Mouse (Mus musculus): ENCODE data around the gene Matn3. TPM values are rescaled to one million over a fixed set of nuclear protein-coding genes. Genes with fewer than 3 reads are reported as not detected.
"Not testable (repeated sequence)": the region's sequence is repeated elsewhere in the genome, so short reads cannot be mapped to it uniquely, and the experiment has no call there.

Matn3 gene
- polyA plus RNA-seq, 1 experiment from 2014 or later, result 0.15 TPM

DNA sequence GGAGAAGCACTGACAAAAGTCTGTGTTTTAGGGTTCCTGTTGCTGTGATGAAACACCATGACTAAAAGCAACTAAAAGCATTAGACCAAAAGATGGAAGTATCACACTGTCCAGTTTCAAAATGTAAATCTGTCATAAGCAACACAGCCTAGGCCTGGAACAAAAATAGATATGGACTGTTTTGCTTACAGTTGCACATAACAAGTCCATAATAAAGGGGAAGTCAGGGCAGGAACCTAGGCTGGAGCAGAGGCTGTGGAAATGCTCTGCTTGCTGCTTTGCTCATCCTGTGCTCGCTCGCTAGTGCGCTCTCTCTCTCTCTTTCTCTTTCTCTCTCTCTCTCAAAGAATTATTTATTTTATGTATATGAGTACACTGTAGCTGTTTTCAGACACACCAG is 20.1 kb upstream of the Matn3 start:
- ATAC-seq (ENCODE audit: insufficient read depth, low FRiP score), result no peak
- Histone ChIP-seq H3K27ac (ENCODE audit: low read length) (no peak overlapping the region), H3K9ac (ENCODE audit: low read length) (no peak overlapping the region), H3K36me3 (ENCODE audit: control insufficient read depth, insufficient read depth, low read length) (no peaks in the 10 kb centered on the region), H3K4me1 (ENCODE audit: control insufficient read depth, insufficient read depth, low read length) (peaks cover 36% of the 10 kb centered on the region), H3K27me3 (ENCODE audit: control insufficient read depth, insufficient read depth, low read length) (no peaks in the 10 kb centered on the region), H3K4me2 (ENCODE audit: low read depth, low read length) (no peak overlapping the region), H3K9me3 (replicated peaks; ENCODE audit: control insufficient read depth, low read length) (no peaks in the 10 kb centered on the region), H3K4me3 (replicated peaks; ENCODE audit: low read length) (no peak overlapping the region)
- WGBS, result 78% methylated on average over 3 of the region's 3 CpGs

DNA sequence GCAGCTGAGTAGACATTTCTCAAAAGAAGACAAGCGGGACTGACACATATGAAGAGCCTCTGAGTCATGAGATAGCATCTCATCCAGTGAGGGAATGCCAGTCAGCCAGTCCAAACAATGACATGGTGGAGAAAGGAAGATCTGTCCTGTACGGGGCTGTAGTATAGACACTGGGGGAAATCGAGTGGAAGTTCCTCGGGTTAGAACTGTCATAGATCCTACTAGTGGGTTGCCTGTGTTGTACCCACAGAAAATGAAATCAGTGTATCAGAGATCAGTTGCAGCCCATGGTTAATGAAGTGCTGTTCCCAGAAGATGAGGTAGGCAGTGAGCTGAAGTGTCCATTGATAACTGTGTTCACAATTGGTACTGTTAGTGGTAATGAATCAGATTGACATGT is 19.0 kb upstream of the Matn3 start:
- no peaks in the 10 kb centered on the region for H3K27me3 ChIP-seq (ENCODE audit: control insufficient read depth, insufficient read depth, low read length)
- no peak overlapping the region for H3K27ac ChIP-seq (ENCODE audit: low read length)
- no peak for ATAC-seq (ENCODE audit: insufficient read depth, low FRiP score)
- peaks cover 3% of the 10 kb centered on the region; the same call in 1 of the 2 replicates for H3K36me3 ChIP-seq (ENCODE audit: control insufficient read depth, insufficient read depth, low read length)
- H3K4me2 ChIP-seq (ENCODE audit: low read depth, low read length), result no peak overlapping the region
- H3K9me3 ChIP-seq (replicated peaks; ENCODE audit: control insufficient read depth, low read length), result no peaks in the 10 kb centered on the region
- 71% methylated on average over 4 of the region's 4 CpGs for WGBS
- no peak overlapping the region for H3K4me3 ChIP-seq (replicated peaks; ENCODE audit: low read length)
- peaks cover 30% of the 10 kb centered on the region for H3K4me1 ChIP-seq (ENCODE audit: control insufficient read depth, insufficient read depth, low read length)
- no peak overlapping the region for H3K9ac ChIP-seq (ENCODE audit: low read length)

DNA sequence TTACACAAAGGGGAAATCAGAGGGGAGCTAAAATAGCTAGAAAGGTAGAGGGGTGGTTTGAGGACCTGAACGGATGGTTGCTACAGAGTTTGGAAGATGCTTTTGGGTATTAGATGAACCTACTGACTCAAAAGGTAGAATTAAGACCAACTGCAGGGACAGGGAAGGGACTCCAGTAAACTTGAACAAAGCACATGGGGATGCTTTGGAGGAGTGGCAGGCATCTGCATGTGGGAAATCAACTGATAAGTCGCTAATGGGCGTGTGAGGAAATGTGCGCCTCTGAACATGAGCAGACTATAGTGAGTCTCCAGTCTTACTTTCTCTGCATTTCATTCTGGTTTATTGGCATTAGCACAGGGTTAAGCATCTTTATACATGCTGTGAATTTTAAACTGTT is 16.6 kb upstream of the Matn3 start:
- H3K4me1 ChIP-seq (ENCODE audit: control insufficient read depth, insufficient read depth, low read length), result peaks cover 24% of the 10 kb centered on the region
- no peak overlapping the region for H3K4me3 ChIP-seq (replicated peaks; ENCODE audit: low read length)
- WGBS, result 71% methylated on average over 4 of the region's 4 CpGs
- no peak overlapping the region for H3K4me2 ChIP-seq (ENCODE audit: low read depth, low read length)
- ATAC-seq (ENCODE audit: insufficient read depth, low FRiP score), result no peak
- peaks cover 17% of the 10 kb centered on the region for H3K36me3 ChIP-seq (ENCODE audit: control insufficient read depth, insufficient read depth, low read length)
- H3K27ac ChIP-seq (ENCODE audit: low read length), result no peak overlapping the region
- H3K9ac ChIP-seq (ENCODE audit: low read length), result no peak overlapping the region
- no peaks in the 10 kb centered on the region for H3K27me3 ChIP-seq (ENCODE audit: control insufficient read depth, insufficient read depth, low read length)
- H3K9me3 ChIP-seq (replicated peaks; ENCODE audit: control insufficient read depth, low read length), result no peaks in the 10 kb centered on the region; the same call in 1 of the 2 replicates

DNA sequence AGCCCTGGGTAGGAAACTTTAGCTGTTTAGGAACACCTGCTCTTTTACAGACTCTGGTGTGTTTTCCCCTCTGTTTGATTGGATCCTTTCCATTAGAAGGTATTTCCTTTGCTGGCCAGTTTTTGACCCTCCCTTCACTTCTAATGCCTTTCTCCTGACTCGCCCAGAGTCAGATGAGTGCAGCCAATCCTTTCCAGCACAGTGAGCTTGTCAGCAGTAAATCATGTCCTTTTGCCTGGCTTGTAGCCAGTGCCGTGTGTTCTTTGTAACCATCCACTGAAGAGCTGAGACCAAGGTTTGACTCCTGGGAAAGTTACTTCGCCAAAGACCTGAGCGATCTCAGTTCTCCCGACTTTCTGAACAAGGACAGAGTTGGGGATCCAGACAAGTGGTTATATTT is 12.4 kb upstream of the Matn3 start:
- 52% methylated on average over 5 of the region's 5 CpGs for WGBS
- ATAC-seq (ENCODE audit: insufficient read depth, low FRiP score), result no peak
- H3K36me3 ChIP-seq (ENCODE audit: control insufficient read depth, insufficient read depth, low read length), result peaks cover 43% of the 10 kb centered on the region

DNA sequence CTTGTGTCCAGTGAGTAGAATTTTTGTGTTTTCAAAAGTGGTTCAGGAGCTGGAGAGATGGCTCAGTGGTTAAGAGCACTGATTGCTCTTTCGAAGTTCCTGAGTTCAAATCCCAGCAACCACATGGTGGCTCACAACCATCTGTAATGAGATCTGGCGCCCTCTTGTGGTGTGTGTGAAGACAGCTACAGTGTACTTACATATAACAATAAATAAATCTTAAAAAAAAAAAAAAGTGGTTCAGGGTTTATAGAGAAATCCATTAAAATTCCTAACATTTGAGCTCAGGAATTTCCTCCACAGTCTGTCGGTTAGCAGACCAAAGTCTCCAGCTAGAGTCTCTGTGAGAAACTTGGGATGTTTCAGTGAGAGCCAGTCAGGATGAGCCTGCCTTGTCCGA is 11.5 kb upstream of the Matn3 start:
- H3K4me3 ChIP-seq (replicated peaks; ENCODE audit: low read length); ATAC-seq (ENCODE audit: insufficient read depth, low FRiP score); H3K27me3 ChIP-seq (ENCODE audit: control insufficient read depth, insufficient read depth, low read length); H3K27ac ChIP-seq (ENCODE audit: low read length); H3K9me3 ChIP-seq (replicated peaks; ENCODE audit: control insufficient read depth, low read length); H3K9ac ChIP-seq (ENCODE audit: low read length); H3K4me2 ChIP-seq (ENCODE audit: low read depth, low read length); H3K4me1 ChIP-seq (ENCODE audit: control insufficient read depth, insufficient read depth, low read length): not testable (repeated sequence)
- WGBS, result 65% methylated on average over 4 of the region's 4 CpGs
- peaks cover 43% of the 10 kb centered on the region for H3K36me3 ChIP-seq (ENCODE audit: control insufficient read depth, insufficient read depth, low read length)

More for the DNA sequence above, 12.4 kb upstream of the Matn3 start:
- H3K27me3 ChIP-seq (ENCODE audit: control insufficient read depth, insufficient read depth, low read length), result no peaks in the 10 kb centered on the region
- no peaks in the 10 kb centered on the region; the same call in 1 of the 2 replicates for H3K9me3 ChIP-seq (replicated peaks; ENCODE audit: control insufficient read depth, low read length)
- H3K27ac ChIP-seq (ENCODE audit: low read length), result no peak overlapping the region
- H3K9ac ChIP-seq (ENCODE audit: low read length), result no peak overlapping the region; the same call in 1 of the 2 replicates
- H3K4me1 ChIP-seq (ENCODE audit: control insufficient read depth, insufficient read depth, low read length), result peaks cover 13% of the 10 kb centered on the region; the same call in 1 of the 2 replicates
- no peak overlapping the region for H3K4me2 ChIP-seq (ENCODE audit: low read depth, low read length)
- H3K4me3 ChIP-seq (replicated peaks; ENCODE audit: low read length), result no peak overlapping the region

DNA sequence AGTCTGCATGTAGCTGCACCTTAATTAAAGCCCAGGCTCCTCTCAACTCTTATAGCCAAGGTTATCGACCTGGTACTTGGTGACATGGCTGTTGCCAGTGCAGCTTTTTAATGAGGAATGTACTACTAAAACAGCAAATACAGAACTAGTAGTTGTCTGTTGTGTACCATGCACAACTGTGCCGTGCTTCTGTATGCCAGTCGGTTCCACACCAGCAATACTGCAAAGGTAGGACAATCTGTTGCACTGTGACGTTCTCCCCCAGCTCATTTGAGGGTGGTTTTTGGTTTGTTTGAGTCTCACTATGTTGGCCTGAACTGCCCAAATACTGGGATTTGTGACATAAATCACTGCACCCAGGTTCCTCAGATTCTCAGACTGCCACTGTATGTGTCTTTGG is 8.2 kb upstream of the Matn3 start:
- H3K4me1 ChIP-seq (ENCODE audit: control insufficient read depth, insufficient read depth, low read length), result 0 out of 2 replicates have a peak, but pooled peaks cover 4% of the 10 kb centered on the region
- no peak overlapping the region for H3K9ac ChIP-seq (ENCODE audit: low read length)
- H3K36me3 ChIP-seq (ENCODE audit: control insufficient read depth, insufficient read depth, low read length), result peaks cover 40% of the 10 kb centered on the region
- no peaks in the 10 kb centered on the region; the same call in 1 of the 2 replicates for H3K9me3 ChIP-seq (replicated peaks; ENCODE audit: control insufficient read depth, low read length)
- no peak overlapping the region for H3K4me3 ChIP-seq (replicated peaks; ENCODE audit: low read length)
- no peak overlapping the region for H3K27ac ChIP-seq (ENCODE audit: low read length)
- H3K27me3 ChIP-seq (ENCODE audit: control insufficient read depth, insufficient read depth, low read length), result no peaks in the 10 kb centered on the region
- H3K4me2 ChIP-seq (ENCODE audit: low read depth, low read length), result no peak overlapping the region
- WGBS, result 95% methylated on average over 4 of the region's 4 CpGs
- no peak for ATAC-seq (ENCODE audit: insufficient read depth, low FRiP score)

DNA sequence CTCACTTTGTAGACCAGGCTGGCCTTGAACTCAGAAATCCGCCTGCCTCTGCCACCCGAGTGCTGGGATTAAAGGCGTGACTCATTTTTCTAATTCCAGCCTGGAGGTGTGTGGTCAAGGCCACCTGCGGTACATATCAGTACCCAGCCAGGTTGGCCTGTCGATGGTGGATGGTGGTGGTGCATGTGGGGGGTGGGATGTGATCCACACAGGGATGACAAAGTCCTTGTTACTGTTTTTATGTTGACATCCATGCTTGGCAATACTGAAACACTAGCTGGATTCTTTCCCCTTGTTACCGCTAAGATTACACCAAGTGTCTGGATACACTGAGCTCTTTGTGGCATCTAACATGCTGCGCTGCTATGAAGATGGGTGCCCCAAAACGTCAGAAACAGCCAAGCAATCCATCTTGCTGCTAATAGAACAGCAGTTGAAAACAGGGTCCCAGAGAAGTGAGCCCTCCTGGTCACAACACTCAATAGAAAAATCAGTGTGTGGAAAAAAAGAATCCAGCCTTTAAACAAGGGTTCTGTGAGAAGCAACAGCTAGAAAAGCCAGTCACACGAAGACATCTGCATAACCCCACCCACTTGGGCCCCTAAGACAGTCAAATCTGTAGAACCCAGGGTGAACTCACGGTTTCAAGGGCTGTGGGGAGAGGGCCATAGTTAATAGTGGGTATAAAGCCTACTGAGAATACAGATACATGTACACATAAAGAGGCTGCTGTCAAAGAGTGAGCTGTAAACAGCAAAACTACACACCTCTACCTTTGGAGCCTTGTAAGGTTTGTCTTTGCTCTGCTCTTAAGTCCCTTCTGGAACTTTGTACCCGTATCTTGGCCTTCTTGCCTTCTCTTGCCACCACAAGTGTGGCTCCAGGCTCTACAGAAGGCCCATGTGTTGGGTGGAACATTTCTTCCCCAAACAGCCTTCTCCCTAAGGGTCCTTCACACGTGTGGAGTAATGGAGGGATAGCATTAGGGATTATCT is 7.4 kb upstream of the Matn3 start:
- WGBS, result 65% methylated on average over 12 of the region's 12 CpGs
- H3K36me3 ChIP-seq (ENCODE audit: control insufficient read depth, insufficient read depth, low read length), result peaks cover 33% of the 10 kb centered on the region
- no peak overlapping the region for H3K4me3 ChIP-seq (replicated peaks; ENCODE audit: low read length)
- H3K27me3 ChIP-seq (ENCODE audit: control insufficient read depth, insufficient read depth, low read length), result no peaks in the 10 kb centered on the region
- 0 out of 2 replicates have a peak, but pooled peaks cover 2% of the 10 kb centered on the region for H3K4me1 ChIP-seq (ENCODE audit: control insufficient read depth, insufficient read depth, low read length)
- H3K9me3 ChIP-seq (replicated peaks; ENCODE audit: control insufficient read depth, low read length), result no peaks in the 10 kb centered on the region; the same call in 1 of the 2 replicates
- no peak overlapping the region for H3K4me2 ChIP-seq (ENCODE audit: low read depth, low read length)
- no peak overlapping the region for H3K9ac ChIP-seq (ENCODE audit: low read length)
- H3K27ac ChIP-seq (ENCODE audit: low read length), result no peak overlapping the region
- ATAC-seq (ENCODE audit: insufficient read depth, low FRiP score), result no peak

DNA sequence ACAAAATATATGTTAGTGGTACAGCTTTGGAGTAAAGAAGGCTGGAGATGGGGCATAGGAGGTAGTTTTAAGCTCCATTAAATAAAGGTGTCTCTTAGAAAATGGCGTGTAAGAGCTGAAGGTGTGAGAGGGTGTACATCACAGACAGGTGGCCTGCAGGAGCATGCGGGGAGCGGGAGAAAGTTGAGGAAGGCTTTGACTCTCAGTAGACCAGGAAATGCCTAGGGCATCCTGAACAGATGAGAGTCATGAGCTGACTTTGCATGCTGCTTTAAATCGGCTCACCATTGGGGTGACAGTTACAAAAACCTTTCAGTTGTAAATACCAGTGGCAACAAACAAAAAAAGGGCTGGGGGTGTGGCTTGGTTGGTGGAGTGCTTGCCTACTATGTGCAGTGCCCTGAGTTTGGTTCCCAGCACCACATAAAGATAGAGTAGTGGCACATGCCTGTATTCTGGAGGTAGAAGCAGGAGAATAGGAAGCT is 6.6 kb upstream of the Matn3 start:
- H3K9me3 ChIP-seq (replicated peaks; ENCODE audit: control insufficient read depth, low read length), result no peaks in the 10 kb centered on the region
- no peak overlapping the region for H3K9ac ChIP-seq (ENCODE audit: low read length)
- H3K4me1 ChIP-seq (ENCODE audit: control insufficient read depth, insufficient read depth, low read length), result no peaks in the 10 kb centered on the region
- no peak overlapping the region for H3K4me2 ChIP-seq (ENCODE audit: low read depth, low read length)
- WGBS, result 67% methylated on average over 4 of the region's 4 CpGs
- no peaks in the 10 kb centered on the region for H3K27me3 ChIP-seq (ENCODE audit: control insufficient read depth, insufficient read depth, low read length)
- H3K36me3 ChIP-seq (ENCODE audit: control insufficient read depth, insufficient read depth, low read length), result peaks cover 25% of the 10 kb centered on the region
- H3K27ac ChIP-seq (ENCODE audit: low read length), result no peak overlapping the region
- H3K4me3 ChIP-seq (replicated peaks; ENCODE audit: low read length), result no peak overlapping the region
- ATAC-seq (ENCODE audit: insufficient read depth, low FRiP score), result no peak

DNA sequence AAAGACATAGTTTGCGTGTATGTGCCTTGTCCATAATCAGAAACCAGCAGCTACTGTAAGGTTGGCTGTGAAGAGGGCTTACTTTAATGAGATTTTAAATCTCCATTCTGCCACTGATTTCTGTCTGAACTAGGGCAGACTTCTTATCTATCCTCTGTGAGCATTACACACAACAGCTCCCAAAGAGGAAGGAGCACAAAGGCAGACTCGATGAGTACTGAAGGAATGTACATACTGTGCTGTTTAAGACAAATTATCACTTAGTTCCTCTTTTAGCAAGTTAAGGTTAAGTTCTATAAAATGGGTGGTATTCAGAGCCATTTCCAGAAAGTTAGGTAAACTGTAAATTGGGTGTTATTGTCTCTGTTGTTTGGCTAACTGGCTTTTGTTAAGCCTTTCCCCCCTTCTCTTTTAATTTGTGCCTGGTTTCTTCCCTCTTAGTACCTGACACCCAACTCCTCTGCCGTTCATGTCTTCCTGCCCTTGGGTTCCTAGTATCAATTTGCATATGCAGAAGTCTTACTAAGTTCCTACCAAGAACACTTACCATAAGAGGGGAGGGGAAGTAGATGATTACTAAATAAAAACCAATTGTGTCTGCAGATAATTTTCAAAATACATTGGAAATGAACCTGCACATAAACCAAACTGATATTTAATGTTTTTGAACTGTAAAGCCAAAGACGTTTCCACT is 5.9 kb upstream of the Matn3 start:
- H3K27ac ChIP-seq (ENCODE audit: low read length), result no peak overlapping the region
- H3K9me3 ChIP-seq (replicated peaks; ENCODE audit: control insufficient read depth, low read length), result no peaks in the 10 kb centered on the region
- H3K27me3 ChIP-seq (ENCODE audit: control insufficient read depth, insufficient read depth, low read length), result no peaks in the 10 kb centered on the region
- H3K4me3 ChIP-seq (replicated peaks; ENCODE audit: low read length), result no peak overlapping the region
- no peak overlapping the region for H3K9ac ChIP-seq (ENCODE audit: low read length)
- no peaks in the 10 kb centered on the region for H3K4me1 ChIP-seq (ENCODE audit: control insufficient read depth, insufficient read depth, low read length)
- ATAC-seq (ENCODE audit: insufficient read depth, low FRiP score), result no peak
- no peak overlapping the region for H3K4me2 ChIP-seq (ENCODE audit: low read depth, low read length)
- peaks cover 20% of the 10 kb centered on the region for H3K36me3 ChIP-seq (ENCODE audit: control insufficient read depth, insufficient read depth, low read length)
- 55% methylated on average over 4 of the region's 4 CpGs for WGBS
